Mouse (Mus musculus) macrophage (primary cell): ENCODE measurements around the gene Mrpl49. TPM values are rescaled to one million over a fixed set of nuclear protein-coding genes. Genes with fewer than 3 reads are reported as not detected.

Experiments used
- H3K27ac ChIP-seq: fragments of 350-480 bp; formaldehyde crosslinking; 2 replicates; pipeline ENCODE4 v1.9.0; 2021
- H3K36me3 ChIP-seq: fragments of 350-480 bp; formaldehyde crosslinking; 2 replicates; pipeline ENCODE4 v1.9.0; 2021; ENCODE audit errors: inconsistent target
- H3K4me3 ChIP-seq: fragments of 350-480 bp; formaldehyde crosslinking; 2 replicates; pipeline ENCODE4 v1.9.0; 2021; ENCODE audit errors: inconsistent target
- H3K79me2 ChIP-seq: fragments of 350-480 bp; formaldehyde crosslinking; 2 replicates; pipeline ENCODE4 v1.9.0; 2021; ENCODE audit errors: inconsistent target
- WGBS: methylation state at CpG from one replicate; pipeline ENCODE4 v1.1.7; 2026; ENCODE audit warnings: inconsistent platforms; ENCODE audit not compliant: missing documents; 5-methylcytosine and 5-hydroxymethylcytosine counted together
- polyA plus RNA-seq: library from polyadenylated mRNA; stranded (reverse); fragments of 250-400 nt; gene quantifications from 3 replicates; pipeline ENCODE4 v1.2.4, GENCODE M21; 2018; ENCODE audit warnings: inconsistent platforms

Gene Mrpl49
- polyA plus RNA-seq, 1 experiment from 2014 or later = 33.3 TPM

DNA sequence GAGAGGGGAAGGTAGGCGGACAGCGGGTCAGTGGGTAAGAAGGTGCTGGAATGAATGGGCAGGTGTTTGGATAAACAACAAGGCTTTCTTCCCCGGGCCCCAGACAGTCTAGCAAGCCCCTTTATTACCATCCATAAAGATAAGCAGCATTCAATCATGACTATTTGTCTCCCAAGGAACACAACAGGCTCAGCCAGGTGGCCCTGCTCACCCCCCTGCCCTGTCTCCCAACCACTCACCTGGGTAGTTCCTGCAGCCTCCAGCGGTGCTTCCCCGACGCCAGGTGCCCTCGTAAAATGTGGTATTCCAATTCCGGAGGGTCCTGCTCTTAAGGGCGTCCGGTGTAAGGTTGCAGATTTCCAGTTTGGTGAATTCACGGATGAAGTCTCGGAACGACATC is 50.6 kb downstream of the Mrpl49 start:
- Histone ChIP-seq H3K36me3 (peaks cover 54% of the 10 kb centered on the region), H3K79me2 (no peaks in the 10 kb centered on the region)
- 94% methylated on average over 13 of the region's 13 CpGs for WGBS

DNA sequence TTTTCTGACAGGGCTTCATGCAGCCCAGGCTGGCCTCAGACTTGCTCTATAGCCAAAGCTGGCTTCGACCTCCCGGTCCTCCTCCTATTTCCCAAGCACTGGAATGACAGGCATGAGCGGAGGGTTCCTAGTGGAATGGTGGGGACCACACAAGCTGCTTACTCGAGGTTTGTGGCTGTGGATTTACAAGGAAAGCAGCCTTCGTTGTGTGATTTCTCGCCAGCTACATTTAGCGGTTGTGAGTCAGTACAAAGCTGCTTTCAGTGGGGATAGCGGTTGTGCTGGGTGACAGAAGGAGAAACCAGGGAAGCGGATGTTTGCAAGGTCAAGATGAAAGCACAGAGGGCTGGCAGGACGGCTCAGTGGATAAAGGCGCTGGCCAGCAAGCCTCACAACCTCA is 52.0 kb downstream of the Mrpl49 start:
- Histone ChIP-seq H3K27ac (no peak overlapping the region), H3K4me3 (no peak overlapping the region), H3K36me3 (peaks cover 53% of the 10 kb centered on the region), H3K79me2 (no peaks in the 10 kb centered on the region)
- WGBS = 91% methylated on average over 11 of the region's 11 CpGs

More for the DNA sequence above, 50.6 kb downstream of the Mrpl49 start:
- Histone ChIP-seq H3K4me3 (no peak overlapping the region), H3K27ac (no peak overlapping the region)

Other genes with a start within 250 kb of the Mrpl49 start
- 8.1 to 26.2 TPM (median 19.8 TPM) in 3 replicates for gene Frmd8, start 182.5 kb downstream of the Mrpl49 start, polyA plus RNA-seq
- gene Slc25a45, start 180.0 kb downstream of the Mrpl49 start, polyA plus RNA-seq = 44.6 to 74.8 TPM (median 53.2 TPM) in 3 replicates
- gene Tigd3, start 163.6 kb downstream of the Mrpl49 start, polyA plus RNA-seq = 0.16 to 0.59 TPM (median 0.16 TPM) in 3 replicates
- 53.9 to 215 TPM (median 57.4 TPM) in 3 replicates for gene Dpf2, start 144.8 kb downstream of the Mrpl49 start, polyA plus RNA-seq
- 1.2 to 3.4 TPM (median 1.7 TPM) in 3 replicates for gene Cdc42ep2, start 133.0 kb downstream of the Mrpl49 start, polyA plus RNA-seq
- gene Pola2, start 93.6 kb downstream of the Mrpl49 start, polyA plus RNA-seq = 14.2 to 24.9 TPM (median 20.1 TPM) in 3 replicates
- not detected in 3 replicates for gene Slc22a20, start 71.6 kb downstream of the Mrpl49 start, polyA plus RNA-seq
- gene Capn1, start 41.9 kb downstream of the Mrpl49 start, polyA plus RNA-seq = 49.5 to 59.9 TPM (median 56.3 TPM) in 3 replicates
- gene Syvn1, start 11.2 kb downstream of the Mrpl49 start, polyA plus RNA-seq = 32.9 to 40.2 TPM (median 33.2 TPM) in 3 replicates
- gene Fau, start 59 bp upstream of the Mrpl49 start, polyA plus RNA-seq = 767 to 1,640 TPM (median 1,335 TPM) in 3 replicates
- gene Znhit2, start 3.4 kb upstream of the Mrpl49 start, polyA plus RNA-seq = 4.0 to 21.8 TPM (median 18.1 TPM) in 3 replicates
- 4.6 to 21.1 TPM (median 17.5 TPM) in 3 replicates for gene Tm7sf2, start 10.6 kb upstream of the Mrpl49 start, polyA plus RNA-seq
- gene Vps51, start 19.4 kb upstream of the Mrpl49 start, polyA plus RNA-seq = 20.2 to 48.8 TPM (median 37.7 TPM) in 3 replicates
- not detected in 3 replicates for gene Tmem262, start 22.2 kb upstream of the Mrpl49 start, polyA plus RNA-seq
- 0.26 TPM in 1 of 3 replicates, not detected in the others for gene Gm28374, start 24.5 kb upstream of the Mrpl49 start, polyA plus RNA-seq
- 28.7 to 39.1 TPM (median 33.7 TPM) in 3 replicates for gene Zfpl1, start 27.2 kb upstream of the Mrpl49 start, polyA plus RNA-seq
- 1.4 to 7.1 TPM (median 2.5 TPM) in 3 replicates for gene Cdca5, start 27.2 kb upstream of the Mrpl49 start, polyA plus RNA-seq
- 0.29 TPM in 1 of 3 replicates, not detected in the others for gene AC131692.1, start 36.6 kb upstream of the Mrpl49 start, polyA plus RNA-seq
- gene Naaladl1, start 48.0 kb upstream of the Mrpl49 start, polyA plus RNA-seq = not detected in 3 replicates
- 1.4 to 11.0 TPM (median 6.6 TPM) in 3 replicates for gene Sac3d1, start 60.9 kb upstream of the Mrpl49 start, polyA plus RNA-seq
- 28.8 to 41.8 TPM (median 33.8 TPM) in 3 replicates for gene Snx15, start 70.5 kb upstream of the Mrpl49 start, polyA plus RNA-seq
- gene Batf2, start 83.2 kb upstream of the Mrpl49 start, polyA plus RNA-seq = 5.7 to 15.6 TPM (median 5.9 TPM) in 3 replicates
- 24.6 to 32.9 TPM (median 27.4 TPM) in 3 replicates for gene Arl2, start 83.8 kb upstream of the Mrpl49 start, polyA plus RNA-seq
- gene Majin, start 126.6 kb upstream of the Mrpl49 start, polyA plus RNA-seq = 0.11 TPM in 1 of 3 replicates, not detected in the others
- gene Gpha2, start 168.6 kb upstream of the Mrpl49 start, polyA plus RNA-seq = not detected in 3 replicates
- 11.2 to 16.0 TPM (median 14.6 TPM) in 3 replicates for gene Ppp2r5b, start 178.1 kb upstream of the Mrpl49 start, polyA plus RNA-seq
- gene Atg2a, start 183.9 kb upstream of the Mrpl49 start, polyA plus RNA-seq = 8.9 to 17.0 TPM (median 9.9 TPM) in 3 replicates
- gene Ehd1, start 218.9 kb upstream of the Mrpl49 start, polyA plus RNA-seq = 42.9 to 146 TPM (median 81.6 TPM) in 3 replicates
- 1.3 to 3.5 TPM (median 2.8 TPM) in 3 replicates for gene Cdc42bpg, start 248.7 kb upstream of the Mrpl49 start, polyA plus RNA-seq